Mouse (Mus musculus) CH12.LX (cell line): ENCODE results near the gene Agfg1. TPM values are rescaled to one million over a fixed set of nuclear protein-coding genes. Genes with fewer than 3 reads are reported as not detected.

ENCODE experiments used
- DNase-seq: peaks from one replicate; pipeline ENCODE4 v3.0.0-alpha.2; 2013; ENCODE audit errors: extremely low read depth
- H3K27ac ChIP-seq: 2 replicates; pipeline ENCODE4 v1.5.1; 2012; ENCODE audit warnings: low read depth, mild to moderate bottlenecking, control low read depth, moderate library complexity; ENCODE audit not compliant: insufficient read depth
- H3K27me3 ChIP-seq: replicated peaks from 2 replicates; pipeline ENCODE3; 2012; ENCODE audit warnings: inconsistent platforms
- H3K36me3 ChIP-seq, 2 experiments: replicated peaks in 1 of 2; 2 replicates each; pipeline versions ENCODE3 to v1.6.1; 2012; ENCODE audit warnings: inconsistent platforms in 1 of 2, low read length in 1 of 2, mild to moderate bottlenecking in 1 of 2, mixed read lengths in 1 of 2, moderate library complexity in 1 of 2; ENCODE audit not compliant: control insufficient read depth in 1 of 2, insufficient read depth in 1 of 2
- H3K4me1 ChIP-seq, 2 experiments: 2 replicates each; pipeline ENCODE4 v1.6.1; 2012; ENCODE audit warnings: inconsistent platforms in 1 of 2, moderate library complexity in 1 of 2; ENCODE audit not compliant: insufficient read depth in 2 of 2, control insufficient read depth in 1 of 2
- H3K4me2 ChIP-seq: 2 replicates; pipeline ENCODE4 v1.6.1; 2012; ENCODE audit warnings: low read depth, mild to moderate bottlenecking, control low read depth; ENCODE audit not compliant: poor library complexity, insufficient read depth, severe bottlenecking
- H3K4me3 ChIP-seq, 3 experiments: fragments of 150-350 bp in 1 of 3; sonication (generic) in 1 of 3; replicated peaks in 1 of 3; 2 replicates each; pipeline versions ENCODE3 to v1.5.1; 2011 to 2012; ENCODE audit warnings: low read depth in 2 of 3, low read length in 2 of 3, mild to moderate bottlenecking in 2 of 3, moderate library complexity in 2 of 3, control low read depth in 1 of 3, improper control_type of control experiment in 1 of 3, inconsistent platforms in 1 of 3, mixed read lengths in 1 of 3; ENCODE audit not compliant: poor library complexity in 1 of 3
- H3K79me2 ChIP-seq: replicated peaks from 2 replicates; pipeline ENCODE4 v1.6.1; 2012; ENCODE audit warnings: mild to moderate bottlenecking, moderate library complexity; ENCODE audit not compliant: control insufficient read depth, poor library complexity, insufficient read depth, severe bottlenecking; ENCODE audit errors: extremely low read depth
- H3K9ac ChIP-seq: 2 replicates; pipeline ENCODE4 v1.6.1; 2012; ENCODE audit warnings: low read depth, mild to moderate bottlenecking, control low read depth, moderate library complexity; ENCODE audit not compliant: insufficient read depth
- H3K9me3 ChIP-seq: replicated peaks from 2 replicates; pipeline ENCODE3; 2012; ENCODE audit warnings: low read length, inconsistent platforms, mixed read lengths
- CTCF ChIP-seq, 2 experiments: IDR thresholded peaks in 1 of 2; conservative IDR thresholded peaks in 1 of 2; 2 replicates each; pipeline ENCODE4 v1.5.1; 2011 to 2012; ENCODE audit warnings: low read depth in 2 of 2, low read length in 2 of 2, improper control_type of control experiment in 1 of 2, inconsistent platforms in 1 of 2, mild to moderate bottlenecking in 1 of 2, moderate library complexity in 1 of 2
- ETS1 ChIP-seq: conservative IDR thresholded peaks from 2 replicates; pipeline ENCODE4 v1.6.1; 2012; ENCODE audit warnings: low read depth, mild to moderate bottlenecking, inconsistent platforms, low read length, improper control_type of control experiment, moderate library complexity
- GABPA ChIP-seq: IDR thresholded peaks from 2 replicates; pipeline ENCODE4 v1.6.1; 2012; ENCODE audit warnings: low read depth, low read length, improper control_type of control experiment, inconsistent platforms; ENCODE audit not compliant: insufficient replicate concordance
- JUND ChIP-seq: conservative IDR thresholded peaks from 2 replicates; pipeline ENCODE4 v1.6.1; 2011; ENCODE audit warnings: low read depth, low read length, improper control_type of control experiment
- MAX ChIP-seq: IDR thresholded peaks from 2 replicates; pipeline ENCODE4 v1.6.1; 2011; ENCODE audit warnings: low read length, improper control_type of control experiment
- MAZ ChIP-seq: IDR thresholded peaks from 2 replicates; pipeline ENCODE4 v1.6.1; 2012; ENCODE audit warnings: low read depth, mild to moderate bottlenecking, inconsistent platforms, low read length, improper control_type of control experiment, moderate library complexity
- MXI1 ChIP-seq: IDR thresholded peaks from 2 replicates; pipeline ENCODE4 v1.6.1; 2011; ENCODE audit warnings: mild to moderate bottlenecking, low read depth, low read length, improper control_type of control experiment
- NRF1 ChIP-seq: IDR thresholded peaks from 2 replicates; pipeline ENCODE4 v1.6.1; 2014; ENCODE audit warnings: low read depth, mild to moderate bottlenecking, inconsistent platforms, low read length, improper control_type of control experiment, moderate library complexity
- PAX5 ChIP-seq: IDR thresholded peaks from 2 replicates; pipeline ENCODE4 v1.6.1; 2012; ENCODE audit warnings: low read length, inconsistent platforms, mixed read lengths
- POLR2AphosphoS2 ChIP-seq: IDR thresholded peaks from 2 replicates; pipeline ENCODE4 v1.6.1; 2011; ENCODE audit warnings: low read depth, low read length, improper control_type of control experiment
- RCOR1 ChIP-seq: conservative IDR thresholded peaks from 2 replicates; pipeline ENCODE4 v1.6.1; 2012; ENCODE audit warnings: low read depth, mild to moderate bottlenecking, inconsistent platforms, low read length, improper control_type of control experiment
- SIN3A ChIP-seq: IDR thresholded peaks from 2 replicates; pipeline ENCODE4 v1.6.1; 2012; ENCODE audit warnings: low read length, improper control_type of control experiment, inconsistent platforms
- TCF12 ChIP-seq: IDR thresholded peaks from 2 replicates; pipeline ENCODE4 v1.6.1; 2014; ENCODE audit warnings: low read depth, mild to moderate bottlenecking, inconsistent platforms, low read length, improper control_type of control experiment
- USF1 ChIP-seq: IDR thresholded peaks from 2 replicates; pipeline ENCODE4 v1.6.1; 2014; ENCODE audit warnings: low read depth, mild to moderate bottlenecking, inconsistent platforms, low read length, improper control_type of control experiment
- ZC3H11A ChIP-seq: IDR thresholded peaks from 2 replicates; pipeline ENCODE4 v1.6.1; 2012; ENCODE audit warnings: low read depth, mild to moderate bottlenecking, inconsistent platforms, low read length, improper control_type of control experiment
- ZKSCAN1 ChIP-seq: IDR thresholded peaks from 2 replicates; pipeline ENCODE4 v1.6.1; 2012; ENCODE audit warnings: low read depth, inconsistent platforms, low read length, improper control_type of control experiment, borderline replicate concordance
- ZMIZ1 ChIP-seq: IDR thresholded peaks from 2 replicates; pipeline ENCODE4 v1.6.1; 2012; ENCODE audit warnings: low read depth, mild to moderate bottlenecking, inconsistent platforms, low read length, improper control_type of control experiment
- dilution Hi-C: fragments of 300-500 bp; cut with MboI; formaldehyde crosslinking; loops from 2 replicates; pipeline ENCODE4 v1.14.3; 2020; ENCODE audit warnings: low sequenced_read_pairs; ENCODE audit not compliant: extremely low pct_unique_long_range_greater_than_20kb, extremely low pct_ligation_motif_present
- in situ Hi-C: fragments of 300-500 bp; cut with MboI; formaldehyde crosslinking; loops from 3 replicates; pipeline ENCODE4 v1.14.3; 2019; ENCODE audit warnings: low sequenced_read_pairs, low pct_ligation_motif_present, low pct_unique_long_range_greater_than_20kb, mixed read lengths
- polyA plus RNA-seq: library from polyadenylated mRNA; unstranded; fragments of >175 nt; gene quantifications from 2 replicates; pipeline ENCODE4 v1.2.1, GENCODE M21; 2012; ENCODE audit warnings: low read depth; ENCODE audit not compliant: insufficient read length
- total RNA-seq, 2 experiments: library from RNA; depleted of rRNA; stranded (reverse); fragments of 300-350 nt in 1 of 2; fragments of >200 nt in 1 of 2; gene quantifications; 2 replicates each; pipeline ENCODE4 v1.2.3; 2012 to 2014

Gene Agfg1
- total and polyA plus RNA-seq, 3 experiments = 59.0 to 127 (median 106) TPM

DNA sequence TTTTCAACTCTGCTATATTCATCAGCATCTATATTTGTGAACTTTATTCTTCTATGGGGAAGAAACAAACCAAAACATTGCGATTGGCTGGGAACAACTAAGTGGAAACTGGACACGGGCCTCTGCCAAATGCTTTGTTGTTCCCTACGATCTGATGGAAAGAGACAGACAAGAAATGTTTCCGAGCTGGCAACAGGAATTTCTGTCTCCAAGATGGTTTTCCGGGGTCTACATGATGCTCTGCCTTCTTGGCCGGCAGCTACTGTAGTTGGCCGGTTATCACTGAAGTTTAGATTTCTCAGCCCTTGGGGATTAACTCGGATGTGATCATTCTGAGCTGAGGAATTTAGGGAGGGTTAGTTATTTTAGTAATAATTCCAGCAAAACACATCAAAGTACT lies 32.9 kb upstream of the Agfg1 start:
- Histone ChIP-seq H3K4me1 (peaks cover 0 to 6% of the 10 kb centered on the region in 2 experiments; a peak in 2 of 4 replicates), H3K4me2 (no peak overlapping the region), H3K79me2 (no peaks in the 10 kb centered on the region), H3K36me3 (no peaks in the 10 kb centered on the region), H3K9ac (no peak overlapping the region), H3K27me3 (no peaks in the 10 kb centered on the region), H3K27ac (no peak overlapping the region), H3K4me3 (no peak overlapping the region), H3K9me3 (no peaks in the 10 kb centered on the region)
- in situ Hi-C loops = no loop called here
- TF ChIP-seq ZC3H11A = no peak
- TF ChIP-seq SIN3A = no peak
- TF ChIP-seq TCF12 = no peak
- no peak for TF ChIP-seq JUND
- TF ChIP-seq PAX5 = no peak
- TF ChIP-seq USF1 = no peak
- no peak for DNase-seq
- dilution Hi-C loops = no loop called here

DNA sequence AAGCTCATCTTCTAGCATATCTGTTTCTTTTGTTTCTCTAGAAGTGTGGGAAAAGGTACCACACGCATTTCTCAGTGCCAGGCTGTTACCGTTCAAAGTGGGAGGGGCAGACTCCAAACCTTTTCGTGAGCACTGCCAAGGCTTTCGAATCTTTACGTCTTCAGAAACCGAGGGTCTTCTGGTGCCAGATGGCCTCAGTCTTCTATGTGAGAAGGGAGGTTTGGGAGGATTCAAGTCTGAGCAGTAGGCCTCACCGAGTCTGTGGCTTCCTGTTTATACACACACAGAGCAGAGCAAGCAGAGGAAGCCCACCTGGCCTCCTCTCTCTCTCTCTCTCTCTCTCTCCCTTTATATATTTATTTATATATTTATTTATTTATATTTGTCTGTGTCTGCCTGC lies 32.1 kb upstream of the Agfg1 start:
- Histone ChIP-seq H3K4me1 (peaks cover 4 to 14% of the 10 kb centered on the region in 2 experiments; a peak in 3 of 4 replicates), H3K4me2 (no peak overlapping the region), H3K36me3 (no peaks in the 10 kb centered on the region), H3K79me2 (no peaks in the 10 kb centered on the region), H3K27me3 (no peaks in the 10 kb centered on the region), H3K9me3 (no peaks in the 10 kb centered on the region), H3K27ac (no peak overlapping the region), H3K9ac (no peak overlapping the region), H3K4me3 (no peak overlapping the region)
- TF ChIP-seq TCF12 = no peak
- DNase-seq = no peak
- in situ Hi-C loops (no loop called here), dilution Hi-C loops (no loop called here)

- H3K4me2 ChIP-seq = no peak overlapping the region
- in situ Hi-C loops = no loop called here
These were observed 30.7 kb upstream of the Agfg1 start for GRCm38 (mm10) chr1:82808564-82808963.

More at GRCm38 (mm10) chr1:82808564-82808963, 30.7 kb upstream of the Agfg1 start:
- Histone ChIP-seq H3K79me2 (no peaks in the 10 kb centered on the region), H3K4me1 (peaks cover 4 to 18% of the 10 kb centered on the region in 2 experiments; a peak in 3 of 4 replicates), H3K4me3 (no peak overlapping the region), H3K9me3 (no peaks in the 10 kb centered on the region), H3K27ac (no peak overlapping the region), H3K36me3 (no peaks in the 10 kb centered on the region), H3K27me3 (no peaks in the 10 kb centered on the region), H3K9ac (no peak overlapping the region)
- TF ChIP-seq CTCF (conservative IDR thresholded peaks at IDR 0.05 in 1 of 2, IDR thresholded peaks at IDR 0.05 in 1 of 2; ENCODE audit: low read depth in 2 of 2, low read length in 2 of 2) (no peak), JUND (no peak), ZKSCAN1 (no peak), MAX (no peak), POLR2AphosphoS2 (no peak), GABPA (no peak), ZMIZ1 (no peak), NRF1 (no peak), MXI1 (no peak), MAZ (no peak), USF1 (no peak), RCOR1 (no peak), ETS1 (no peak)
- dilution Hi-C loops = no loop called here
- DNase-seq = no peak
